25 mouse cellular contexts compared by ENCODE assay signal in genomic region chr8:121111145-121111907, GRCm38 (mm10). TPM values are rescaled to one million over a fixed set of nuclear protein-coding genes. Genes with fewer than 3 reads are reported as not detected.
A peak's percentile ranks its signal among the peaks of the same experiment; 100 is the strongest.
DNase-seq lines count a peak whose midpoint lies in the region; ATAC-seq lines count a peak whose summit lies in the region.
"Had no signal": no experiment of that assay in that cellular context is flagged by ENCODE, and none has a peak within 500 bp of the region (broad histone marks: within the 10 kb centered on the region; RNA-seq: fewer than 3 reads in every experiment).

No protein-coding gene starts in this region.

- H3K4me3 ChIP-seq in midbrain, embryonic 12.5 days, result no peak overlapping the region
- H3K4me3 ChIP-seq in midbrain, embryonic 10.5 days, result no peak overlapping the region
- H3K4me3 ChIP-seq: embryonic facial prominence, embryonic 13.5 days; embryonic facial prominence, embryonic 15.5 days; erythroblast, embryonic 14.5 days; forebrain, embryonic 10.5 days; forebrain, embryonic 12.5 days had no signal

- H3K4me2 ChIP-seq in midbrain, embryonic 12.5 days (replicated peaks), result no peak overlapping the region
- H3K4me2 ChIP-seq: embryonic facial prominence, embryonic 13.5 days; embryonic facial prominence, embryonic 15.5 days; forebrain, embryonic 12.5 days had no signal

- 50% methylated on average over 7 of the region's 7 CpGs for WGBS in midbrain, embryonic 12.5 days
- 50% methylated on average over 7 of the region's 7 CpGs for WGBS in midbrain, embryonic 10.5 days

- peaks cover 20% of the 10 kb centered on the region for H3K4me1 ChIP-seq in midbrain, embryonic 12.5 days
- H3K4me1 ChIP-seq in midbrain, embryonic 10.5 days, result peaks cover 38% of the 10 kb centered on the region

- H3K36me3 ChIP-seq in midbrain, embryonic 12.5 days, result no peaks in the 10 kb centered on the region
- peaks cover 4% of the 10 kb centered on the region for H3K36me3 ChIP-seq in midbrain, embryonic 10.5 days
- H3K36me3 ChIP-seq in splenic B cell, adult 2 months (ENCODE audit: control insufficient read depth, insufficient read depth, low read length, poor library complexity, severe bottlenecking), result no peaks in the 10 kb centered on the region
- H3K36me3 ChIP-seq: forebrain, embryonic 12.5 days had no signal

- DNase-seq in midbrain, embryonic 10.5 days (ENCODE audit: low spot score), result no peak
- DNase-seq in spleen, postnatal 36 days (ENCODE audit: low spot score in 2 of 2), result peak; percentile 67 to 77
- no peak for DNase-seq in spleen, postnatal 4 days (ENCODE audit: low spot score in 2 of 2)
- DNase-seq in splenic B cell, adult 2 months (ENCODE audit: low read depth, low spot score), result peak; percentile 73
- DNase-seq in ovary, postnatal 10 days (ENCODE audit: low spot score), result no peak
- DNase-seq: adrenal gland, postnatal 10 days; adrenal gland, postnatal 25 days; cerebellum, adult 11 months; cerebellum, adult 18-20 months; cerebellum, adult 8-10 months; cerebellum, adult 9-11 months; cerebellum, postnatal 14 days; cerebellum, postnatal 36 days; embryo, embryonic 11 days had no signal

- no peaks in the 10 kb centered on the region for H3K9me3 ChIP-seq in midbrain, embryonic 12.5 days
- no peaks in the 10 kb centered on the region for H3K9me3 ChIP-seq in midbrain, embryonic 10.5 days (replicated peaks)
- H3K9me3 ChIP-seq: embryonic facial prominence, embryonic 13.5 days; embryonic facial prominence, embryonic 15.5 days; forebrain, embryonic 10.5 days; forebrain, embryonic 12.5 days had no signal

- no peak overlapping the region for H3K27ac ChIP-seq in midbrain, embryonic 12.5 days (replicated peaks)
- no peak overlapping the region for H3K27ac ChIP-seq in midbrain, embryonic 10.5 days (replicated peaks)
- H3K27ac ChIP-seq: embryonic facial prominence, embryonic 13.5 days; embryonic facial prominence, embryonic 15.5 days; forebrain, embryonic 10.5 days; forebrain, embryonic 12.5 days had no signal

- H3K27me3 ChIP-seq in midbrain, embryonic 12.5 days, result peaks cover 67% of the 10 kb centered on the region
- peaks cover 74% of the 10 kb centered on the region for H3K27me3 ChIP-seq in midbrain, embryonic 10.5 days (ENCODE audit: low read depth, poor library complexity, severe bottlenecking)
- peaks cover 1% of the 10 kb centered on the region; the same call in 1 of the 2 replicates for H3K27me3 ChIP-seq in splenic B cell, adult 2 months (ENCODE audit: control insufficient read depth, insufficient read depth, low read length, poor library complexity, severe bottlenecking)
- H3K27me3 ChIP-seq: Patski had no signal

- no peak for ATAC-seq in midbrain, embryonic 12.5 days (ENCODE audit: low FRiP score, low read depth)
- ATAC-seq: activated CD4-positive, CD25-positive, alpha-beta regulatory T cell, adult 4 months; CD4-positive, CD25-positive, alpha-beta regulatory T cell, adult 4 months; forebrain, embryonic 14.5 days; forebrain, embryonic 16.5 days; Patski had no signal

- 0 out of 2 replicates have a peak overlapping the region, but pooled peaks have one; percentile 0 for H3K9ac ChIP-seq in midbrain, embryonic 12.5 days (replicated peaks)
- H3K9ac ChIP-seq: embryonic facial prominence, embryonic 13.5 days; embryonic facial prominence, embryonic 15.5 days; forebrain, embryonic 12.5 days had no signal

RNA-seq across cellular contexts. Expression of gene Mthfsd, which starts 3.1 kb away (rescaled TPM):
- polyA plus RNA-seq in midbrain, embryonic 12.5 days (2016; fragmentation: Nextera tagmentation; extraction: Ambion mirVana), result 59.6 and 61.4 TPM in 2 replicates
- 66.3 and 66.8 TPM in 2 replicates for polyA plus RNA-seq in midbrain, embryonic 10.5 days (2016; fragmentation: Nextera tagmentation; extraction: Ambion mirVana)

RNA-seq across cellular contexts. Expression of gene Foxc2, which starts 4.6 kb away (rescaled TPM):
- polyA plus RNA-seq in midbrain, embryonic 12.5 days (2016; fragmentation: Nextera tagmentation; extraction: Ambion mirVana), result 6.8 and 17.4 TPM in 2 replicates
- polyA plus RNA-seq in midbrain, embryonic 10.5 days (2016; fragmentation: Nextera tagmentation; extraction: Ambion mirVana), result 5.1 and 6.1 TPM in 2 replicates
- polyA plus RNA-seq: activated CD4-positive, CD25-positive, alpha-beta regulatory T cell, adult 4 months; CD4-positive, CD25-positive, alpha-beta regulatory T cell, adult 4 months; erythroblast, embryonic 14.5 days had no signal

RNA-seq across cellular contexts. Expression of gene Foxl1, which starts 16.4 kb away (rescaled TPM):
- polyA plus RNA-seq in midbrain, embryonic 12.5 days (2016; fragmentation: Nextera tagmentation; extraction: Ambion mirVana), result 0.46 and 1.3 TPM in 2 replicates
- polyA plus RNA-seq in midbrain, embryonic 10.5 days (2016; fragmentation: Nextera tagmentation; extraction: Ambion mirVana), result 1.1 TPM in 2 replicates
- polyA plus RNA-seq: activated CD4-positive, CD25-positive, alpha-beta regulatory T cell, adult 4 months; CD4-positive, CD25-positive, alpha-beta regulatory T cell, adult 4 months; erythroblast, embryonic 14.5 days had no signal

RNA-seq across cellular contexts. Expression of gene Foxf1, which starts 27.1 kb away (rescaled TPM):
- polyA plus RNA-seq in midbrain, embryonic 12.5 days (2016; fragmentation: Nextera tagmentation; extraction: Ambion mirVana), result 0.24 and 0.33 TPM in 2 replicates
- 0.17 and 1.1 TPM in 2 replicates for polyA plus RNA-seq in midbrain, embryonic 10.5 days (2016; fragmentation: Nextera tagmentation; extraction: Ambion mirVana)
- polyA plus RNA-seq: activated CD4-positive, CD25-positive, alpha-beta regulatory T cell, adult 4 months; erythroblast, embryonic 14.5 days had no signal

Comparison
In these comparisons a context has a peak if more than half of its experiments do, and no peak if none do; other contexts are left out.
1. DNase-seq: peak in spleen, postnatal 36 days (2 of 2) and splenic B cell, adult 2 months (single experiment); none in midbrain, embryonic 10.5 days (single experiment), spleen, postnatal 4 days (0 of 2) and ovary, postnatal 10 days (single experiment).